Mouse (Mus musculus): ENCODE measurements around the gene Fnbp1. TPM values are rescaled to one million over a fixed set of nuclear protein-coding genes. Genes with fewer than 3 reads are reported as not detected.

Fnbp1 gene
- polyA plus RNA-seq, 1 experiment from 2014 or later = 19.4 TPM

GRCm38 (mm10) chr2:31106621-31107320, 35.0 kb downstream of the Fnbp1 start:
- peak; percentile 63; the same call in 1 of the 2 replicates for ATAC-seq (ENCODE audit: low FRiP score, low TSS enrichment)
- no peaks in the 10 kb centered on the region for H3K27me3 ChIP-seq (ENCODE audit: insufficient read depth, low read length)
- H3K9ac ChIP-seq (replicated peaks; ENCODE audit: low read length) = peak overlapping the region; percentile 42
- H3K4me2 ChIP-seq (replicated peaks; ENCODE audit: low read depth, low read length) = no peak overlapping the region; the same call in 1 of the 2 replicates
- no peaks in the 10 kb centered on the region for H3K36me3 ChIP-seq (ENCODE audit: insufficient read depth, low read length)
- peaks cover 18% of the 10 kb centered on the region for H3K4me1 ChIP-seq (ENCODE audit: insufficient read depth, low read length)
- H3K27ac ChIP-seq (ENCODE audit: low read length) = peak overlapping the region; percentile 16; the same call in 1 of the 2 replicates
- WGBS = 31% methylated on average over 11 of the region's 11 CpGs
- no peak overlapping the region for H3K4me3 ChIP-seq (ENCODE audit: low read length)
- no peaks in the 10 kb centered on the region for H3K9me3 ChIP-seq (ENCODE audit: low read length)

GRCm38 (mm10) chr2:31106004-31106403, 35.8 kb downstream of the Fnbp1 start:
- Histone ChIP-seq H3K4me1 (ENCODE audit: insufficient read depth, low read length) (peaks cover 18% of the 10 kb centered on the region), H3K36me3 (ENCODE audit: insufficient read depth, low read length) (no peaks in the 10 kb centered on the region), H3K4me3 (ENCODE audit: low read length) (no peak overlapping the region), H3K9me3 (ENCODE audit: low read length) (no peaks in the 10 kb centered on the region), H3K9ac (replicated peaks; ENCODE audit: low read length) (no peak overlapping the region), H3K27me3 (ENCODE audit: insufficient read depth, low read length) (no peaks in the 10 kb centered on the region), H3K4me2 (replicated peaks; ENCODE audit: low read depth, low read length) (no peak overlapping the region), H3K27ac (ENCODE audit: low read length) (no peak overlapping the region)
- ATAC-seq (ENCODE audit: low FRiP score, low TSS enrichment) = no peak
- 98% methylated on average over 3 of the region's 3 CpGs for WGBS

- H3K9ac ChIP-seq (replicated peaks; ENCODE audit: low read length) = no peak overlapping the region
- peaks cover 18% of the 10 kb centered on the region for H3K4me1 ChIP-seq (ENCODE audit: insufficient read depth, low read length)
- no peaks in the 10 kb centered on the region for H3K9me3 ChIP-seq (ENCODE audit: low read length)
- H3K4me2 ChIP-seq (replicated peaks; ENCODE audit: low read depth, low read length) = no peak overlapping the region
- 49% methylated on average over 3 of the region's 3 CpGs for WGBS
- no peak overlapping the region for H3K4me3 ChIP-seq (ENCODE audit: low read length)
- H3K36me3 ChIP-seq (ENCODE audit: insufficient read depth, low read length) = peaks cover 1% of the 10 kb centered on the region; the same call in 1 of the 2 replicates
- H3K27ac ChIP-seq (ENCODE audit: low read length) = no peak overlapping the region
- H3K27me3 ChIP-seq (ENCODE audit: insufficient read depth, low read length) = no peaks in the 10 kb centered on the region
- ATAC-seq (ENCODE audit: low FRiP score, low TSS enrichment) = no peak
These were observed 36.5 kb downstream of the Fnbp1 start for GRCm38 (mm10) chr2:31105279-31105678.

- peaks cover 6% of the 10 kb centered on the region; the same call in 1 of the 2 replicates for H3K36me3 ChIP-seq (ENCODE audit: insufficient read depth, low read length)
- WGBS = 48% methylated on average over 8 of the region's 8 CpGs
- no peak overlapping the region for H3K4me3 ChIP-seq (ENCODE audit: low read length)
- H3K4me1 ChIP-seq (ENCODE audit: insufficient read depth, low read length) = peaks cover 23% of the 10 kb centered on the region
- no peaks in the 10 kb centered on the region for H3K27me3 ChIP-seq (ENCODE audit: insufficient read depth, low read length)
- H3K27ac ChIP-seq (ENCODE audit: low read length) = no peak overlapping the region
- no peaks in the 10 kb centered on the region for H3K9me3 ChIP-seq (ENCODE audit: low read length)
- H3K9ac ChIP-seq (replicated peaks; ENCODE audit: low read length) = no peak overlapping the region
- H3K4me2 ChIP-seq (replicated peaks; ENCODE audit: low read depth, low read length) = no peak overlapping the region
- no peak for ATAC-seq (ENCODE audit: low FRiP score, low TSS enrichment)
These were observed 38.5 kb downstream of the Fnbp1 start for GRCm38 (mm10) chr2:31103321-31103720.

DNA sequence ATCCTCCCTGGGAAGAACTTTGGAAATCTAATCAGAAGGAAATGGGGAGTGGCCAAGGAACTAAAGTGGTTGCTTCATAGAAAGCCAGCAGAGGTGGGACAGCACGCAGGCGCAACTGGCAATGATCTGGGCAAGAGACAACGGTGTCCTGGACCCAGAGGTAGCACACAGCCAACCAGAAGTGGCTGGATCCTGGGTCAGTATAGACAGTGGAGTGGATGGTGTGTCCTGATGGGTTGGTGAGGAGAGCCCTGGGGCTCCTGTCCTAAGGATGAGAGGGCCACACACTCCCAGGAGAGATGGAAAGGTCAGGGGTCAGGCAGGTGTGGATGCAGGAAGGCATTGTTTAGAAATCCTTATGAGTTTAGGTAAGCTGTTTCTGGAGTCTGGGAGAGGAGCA, 40.5 kb downstream of the Fnbp1 start:
- Histone ChIP-seq H3K9me3 (ENCODE audit: low read length) (no peaks in the 10 kb centered on the region), H3K9ac (replicated peaks; ENCODE audit: low read length) (no peak overlapping the region), H3K27me3 (ENCODE audit: insufficient read depth, low read length) (no peaks in the 10 kb centered on the region), H3K27ac (ENCODE audit: low read length) (no peak overlapping the region), H3K36me3 (ENCODE audit: insufficient read depth, low read length) (peaks cover 6% of the 10 kb centered on the region; the same call in 1 of the 2 replicates), H3K4me1 (ENCODE audit: insufficient read depth, low read length) (peaks cover 10% of the 10 kb centered on the region), H3K4me2 (replicated peaks; ENCODE audit: low read depth, low read length) (no peak overlapping the region), H3K4me3 (ENCODE audit: low read length) (no peak overlapping the region)
- 96% methylated on average over 3 of the region's 3 CpGs for WGBS
- no peak for ATAC-seq (ENCODE audit: low FRiP score, low TSS enrichment)

DNA sequence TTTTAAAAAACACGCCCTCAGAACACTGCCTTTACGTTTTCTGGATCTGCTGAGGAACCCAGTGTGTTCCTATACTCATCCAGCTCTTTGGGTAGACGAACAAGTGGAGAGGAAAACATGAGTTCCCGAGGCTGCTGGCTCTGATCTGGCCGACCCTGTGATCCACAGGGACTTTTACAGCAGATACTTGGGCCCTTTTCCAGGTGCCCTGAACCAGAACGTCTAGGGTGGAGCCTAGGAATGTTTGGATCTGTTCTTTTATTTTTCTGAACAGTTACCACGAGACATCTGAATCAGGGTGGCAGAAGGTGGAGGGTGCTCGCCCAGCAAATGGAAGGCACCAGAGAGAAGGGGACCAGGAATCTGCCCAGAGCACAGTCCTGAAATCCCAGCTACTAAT, 42.7 kb downstream of the Fnbp1 start:
- Histone ChIP-seq H3K9me3 (ENCODE audit: low read length) (no peaks in the 10 kb centered on the region), H3K36me3 (ENCODE audit: insufficient read depth, low read length) (peaks cover 8% of the 10 kb centered on the region; the same call in 1 of the 2 replicates), H3K4me3 (ENCODE audit: low read length) (no peak overlapping the region), H3K27me3 (ENCODE audit: insufficient read depth, low read length) (no peaks in the 10 kb centered on the region), H3K4me2 (replicated peaks; ENCODE audit: low read depth, low read length) (no peak overlapping the region), H3K9ac (replicated peaks; ENCODE audit: low read length) (no peak overlapping the region), H3K4me1 (ENCODE audit: insufficient read depth, low read length) (peaks cover 29% of the 10 kb centered on the region), H3K27ac (ENCODE audit: low read length) (no peak overlapping the region)
- WGBS = 53% methylated on average over 8 of the region's 8 CpGs
- no peak for ATAC-seq (ENCODE audit: low FRiP score, low TSS enrichment)

GRCm38 (mm10) chr2:31098616-31099015, 43.2 kb downstream of the Fnbp1 start:
- Histone ChIP-seq H3K27me3 (ENCODE audit: insufficient read depth, low read length) (no peaks in the 10 kb centered on the region), H3K27ac (ENCODE audit: low read length) (no peak overlapping the region), H3K36me3 (ENCODE audit: insufficient read depth, low read length) (peaks cover 8% of the 10 kb centered on the region; the same call in 1 of the 2 replicates), H3K4me2 (replicated peaks; ENCODE audit: low read depth, low read length) (no peak overlapping the region), H3K4me1 (ENCODE audit: insufficient read depth, low read length) (peaks cover 32% of the 10 kb centered on the region), H3K9me3 (ENCODE audit: low read length) (no peaks in the 10 kb centered on the region), H3K4me3 (ENCODE audit: low read length) (no peak overlapping the region), H3K9ac (replicated peaks; ENCODE audit: low read length) (no peak overlapping the region)
- ATAC-seq (ENCODE audit: low FRiP score, low TSS enrichment) = no peak
- 92% methylated on average over 11 of the region's 11 CpGs for WGBS

- no peak for ATAC-seq (ENCODE audit: low FRiP score, low TSS enrichment)
- Histone ChIP-seq H3K4me1 (ENCODE audit: insufficient read depth, low read length) (peaks cover 32% of the 10 kb centered on the region), H3K27me3 (ENCODE audit: insufficient read depth, low read length) (no peaks in the 10 kb centered on the region), H3K9ac (replicated peaks; ENCODE audit: low read length) (no peak overlapping the region), H3K36me3 (ENCODE audit: insufficient read depth, low read length) (peaks cover 8% of the 10 kb centered on the region; the same call in 1 of the 2 replicates), H3K27ac (ENCODE audit: low read length) (no peak overlapping the region), H3K4me2 (replicated peaks; ENCODE audit: low read depth, low read length) (no peak overlapping the region), H3K9me3 (ENCODE audit: low read length) (no peaks in the 10 kb centered on the region), H3K4me3 (ENCODE audit: low read length) (no peak overlapping the region)
- 58% methylated on average over 2 of the region's 2 CpGs for WGBS
These were observed 44.5 kb downstream of the Fnbp1 start for GRCm38 (mm10) chr2:31097276-31097675.

DNA sequence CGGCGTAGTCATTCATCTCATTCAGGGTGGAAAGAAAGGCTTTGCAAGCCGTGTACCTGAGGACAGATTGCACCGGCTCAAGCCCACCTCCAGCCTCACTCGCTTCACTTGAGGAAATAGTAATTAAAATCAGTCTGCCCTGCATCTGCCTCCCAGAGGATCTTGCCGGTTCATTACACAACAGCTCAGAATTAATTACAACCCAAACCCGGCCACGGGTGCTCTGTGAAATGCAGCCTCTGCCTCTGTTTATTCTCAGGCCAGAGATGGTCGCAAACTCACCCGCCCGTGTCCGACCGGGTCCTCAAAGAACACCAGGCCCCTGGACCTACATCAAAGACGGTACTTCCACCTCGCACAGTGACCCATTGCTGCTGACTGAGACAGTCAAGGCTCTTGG, 45.7 kb downstream of the Fnbp1 start:
- no peaks in the 10 kb centered on the region for H3K27me3 ChIP-seq (ENCODE audit: insufficient read depth, low read length)
- no peak overlapping the region for H3K4me2 ChIP-seq (replicated peaks; ENCODE audit: low read depth, low read length)
- H3K9ac ChIP-seq (replicated peaks; ENCODE audit: low read length) = no peak overlapping the region
- 31% methylated on average over 15 of the region's 15 CpGs for WGBS
- peaks cover 8% of the 10 kb centered on the region; the same call in 1 of the 2 replicates for H3K36me3 ChIP-seq (ENCODE audit: insufficient read depth, low read length)
- H3K4me1 ChIP-seq (ENCODE audit: insufficient read depth, low read length) = peaks cover 32% of the 10 kb centered on the region
- H3K27ac ChIP-seq (ENCODE audit: low read length) = no peak overlapping the region
- peak; percentile 87 for ATAC-seq (ENCODE audit: low FRiP score, low TSS enrichment)
- no peaks in the 10 kb centered on the region for H3K9me3 ChIP-seq (ENCODE audit: low read length)
- H3K4me3 ChIP-seq (ENCODE audit: low read length) = no peak overlapping the region

DNA sequence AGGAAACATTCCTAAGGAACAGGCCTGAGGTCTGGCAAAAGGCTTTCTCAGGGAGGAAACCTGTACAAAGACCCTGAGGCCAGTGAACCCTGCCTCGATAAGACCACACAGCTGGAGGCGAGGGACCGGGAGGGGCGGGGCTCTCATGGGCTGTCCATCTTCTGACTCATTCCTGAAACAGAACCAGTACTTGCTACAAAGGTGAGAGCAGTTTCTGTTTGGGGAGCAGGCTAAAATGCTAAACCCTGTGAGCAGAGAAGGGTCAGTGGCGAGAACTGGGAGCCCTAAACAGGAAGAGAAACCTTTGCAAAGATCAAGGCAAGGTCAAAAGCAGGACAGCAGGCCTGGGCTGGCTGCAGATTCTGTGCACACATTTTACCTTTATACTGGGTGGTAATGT, 47.2 kb downstream of the Fnbp1 start:
- Histone ChIP-seq H3K9ac (replicated peaks; ENCODE audit: low read length) (no peak overlapping the region), H3K4me2 (replicated peaks; ENCODE audit: low read depth, low read length) (no peak overlapping the region), H3K36me3 (ENCODE audit: insufficient read depth, low read length) (peaks cover 2% of the 10 kb centered on the region; the same call in 1 of the 2 replicates), H3K27ac (ENCODE audit: low read length) (no peak overlapping the region), H3K4me1 (ENCODE audit: insufficient read depth, low read length) (peaks cover 32% of the 10 kb centered on the region), H3K4me3 (ENCODE audit: low read length) (no peak overlapping the region), H3K9me3 (ENCODE audit: low read length) (no peaks in the 10 kb centered on the region), H3K27me3 (ENCODE audit: insufficient read depth, low read length) (no peaks in the 10 kb centered on the region)
- 33% methylated on average over 5 of the region's 5 CpGs for WGBS
- ATAC-seq (ENCODE audit: low FRiP score, low TSS enrichment) = no peak
